Mouse (Mus musculus): ENCODE results near the gene Timm9. TPM values are rescaled to one million over a fixed set of nuclear protein-coding genes. Genes with fewer than 3 reads are reported as not detected.

Gene Timm9
- polyA plus RNA-seq (2012; rRNA removed), result 9.0 and 9.6 TPM in 2 replicates

DNA sequence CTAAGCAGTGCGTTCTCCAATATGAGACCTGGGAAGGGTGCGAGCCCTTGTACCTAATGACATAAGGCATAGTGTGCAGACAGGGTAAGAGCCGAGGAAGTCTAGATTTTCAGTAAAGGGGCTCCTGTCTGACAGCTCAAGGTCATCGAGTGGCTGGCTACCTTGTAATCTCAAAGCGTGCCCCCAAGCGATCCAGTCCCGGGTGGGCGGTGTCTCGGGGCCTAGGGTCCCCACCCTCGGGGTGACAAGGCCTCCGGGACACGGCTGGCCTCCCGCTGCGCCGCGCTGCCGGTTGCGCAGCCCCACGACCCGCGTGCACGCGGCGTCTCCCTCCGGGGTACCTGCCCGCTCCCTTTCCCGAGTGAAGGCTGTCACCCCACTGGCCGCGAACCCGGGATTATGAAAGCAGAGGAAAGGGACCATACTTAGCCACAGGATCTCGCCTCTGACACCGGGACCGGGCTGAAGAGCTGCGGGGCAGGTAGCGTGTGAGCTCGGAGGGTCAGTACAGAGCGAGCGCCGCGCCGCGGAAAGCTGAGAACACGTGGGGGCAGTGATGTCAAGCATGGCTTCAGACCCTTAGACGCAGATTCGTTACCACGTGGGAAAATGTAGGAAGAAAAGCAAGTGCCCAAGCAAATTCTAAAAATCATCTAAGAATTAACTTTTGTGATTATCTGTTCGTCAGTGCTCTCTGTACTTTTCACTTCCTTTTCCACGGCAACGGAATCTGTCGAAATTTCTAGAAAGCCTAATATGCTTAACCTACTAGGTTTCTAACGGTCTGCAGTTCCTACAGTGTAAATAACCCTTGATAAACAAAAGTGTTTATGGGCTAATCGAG is at the start of gene Timm9, which contains the start of gene 2700049A03Rik:
TSS of gene Timm9 (minus strand) at position 555 of the 844 bp plus-strand sequence.
TSS of gene 2700049A03Rik (plus strand) at position 719 of the 844 bp plus-strand sequence.
- TF ChIP-seq CTCF (IDR thresholded peaks at IDR 0.05; ENCODE audit: control insufficient read depth, insufficient read depth, insufficient replicate concordance, low read depth, low read length), result no peak
- peak; percentile 93 for TF ChIP-seq POLR2A (IDR thresholded peaks at IDR 0.05; ENCODE audit: control insufficient read depth, low read depth, low read length)
- peak within 1 kb of the TSS; percentile 91 for H3K27ac ChIP-seq (ENCODE audit: control insufficient read depth, insufficient read depth, low read depth, low read length)
- peaks cover 2% of the 10 kb centered on the region; the same call in 1 of the 2 replicates for H3K36me3 ChIP-seq (ENCODE audit: control insufficient read depth, insufficient read depth, low read length)
- H3K4me3 ChIP-seq (ENCODE audit: control insufficient read depth, low read depth, low read length), result peak within 1 kb of the TSS; percentile 93
- peaks cover 2% of the 10 kb centered on the region for H3K4me1 ChIP-seq (ENCODE audit: control insufficient read depth, insufficient read depth, low read length)
- no peaks in the 10 kb centered on the region for H3K27me3 ChIP-seq (ENCODE audit: control insufficient read depth, insufficient read depth, low read length)

DNA sequence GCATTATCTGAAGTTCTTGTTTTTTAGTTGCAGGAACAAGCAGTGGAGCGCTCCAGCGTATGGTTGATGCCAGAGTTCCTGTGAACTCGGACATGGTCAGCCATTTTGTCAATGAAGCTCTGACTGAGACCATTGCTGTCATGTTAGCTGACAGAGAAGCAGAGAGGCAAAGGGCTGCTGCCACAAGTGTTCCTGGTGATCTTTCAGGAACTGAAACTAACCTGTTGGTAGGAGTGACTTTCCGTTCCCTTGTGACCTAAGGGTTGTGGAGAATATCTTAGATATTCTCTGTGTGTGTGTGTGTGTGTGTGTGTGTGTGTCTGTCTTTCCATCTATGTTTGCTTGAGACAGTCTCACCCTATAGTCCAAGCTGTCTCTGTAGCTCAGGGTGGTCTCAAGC is 47.9 kb upstream of the Timm9 start:
- Histone ChIP-seq H3K4me3 (ENCODE audit: control insufficient read depth, low read depth, low read length) (no peak overlapping the region), H3K36me3 (ENCODE audit: control insufficient read depth, insufficient read depth, low read length) (peaks cover 1% of the 10 kb centered on the region; the same call in 1 of the 2 replicates), H3K27ac (ENCODE audit: control insufficient read depth, insufficient read depth, low read depth, low read length) (no peak overlapping the region), H3K4me1 (ENCODE audit: control insufficient read depth, insufficient read depth, low read length) (no peaks in the 10 kb centered on the region), H3K27me3 (ENCODE audit: control insufficient read depth, insufficient read depth, low read length) (no peaks in the 10 kb centered on the region)
- TF ChIP-seq POLR2A (IDR thresholded peaks at IDR 0.05; ENCODE audit: control insufficient read depth, low read depth, low read length) (no peak), CTCF (IDR thresholded peaks at IDR 0.05; ENCODE audit: control insufficient read depth, insufficient read depth, insufficient replicate concordance, low read depth, low read length) (no peak)

- Histone ChIP-seq H3K36me3 (ENCODE audit: control insufficient read depth, insufficient read depth, low read length) (no peaks in the 10 kb centered on the region; the same call in 1 of the 2 replicates), H3K27ac (ENCODE audit: control insufficient read depth, insufficient read depth, low read depth, low read length) (no peak overlapping the region)
- no peak for TF ChIP-seq POLR2A (IDR thresholded peaks at IDR 0.05; ENCODE audit: control insufficient read depth, low read depth, low read length)
- no peak for TF ChIP-seq CTCF (IDR thresholded peaks at IDR 0.05; ENCODE audit: control insufficient read depth, insufficient read depth, insufficient replicate concordance, low read depth, low read length)
Observed at GRCm38 (mm10) chr12:71183736-71184135, 47.3 kb upstream of the Timm9 start.

GRCm38 (mm10) chr12:71169911-71170310 is 33.4 kb upstream of the Timm9 start:
- Histone ChIP-seq H3K36me3 (ENCODE audit: control insufficient read depth, insufficient read depth, low read length) (peaks cover 4% of the 10 kb centered on the region), H3K4me3 (ENCODE audit: control insufficient read depth, low read depth, low read length) (no peak overlapping the region), H3K4me1 (ENCODE audit: control insufficient read depth, insufficient read depth, low read length) (no peaks in the 10 kb centered on the region), H3K27me3 (ENCODE audit: control insufficient read depth, insufficient read depth, low read length) (no peaks in the 10 kb centered on the region), H3K27ac (ENCODE audit: control insufficient read depth, insufficient read depth, low read depth, low read length) (no peak overlapping the region)
- TF ChIP-seq POLR2A (IDR thresholded peaks at IDR 0.05; ENCODE audit: control insufficient read depth, low read depth, low read length) (no peak), CTCF (IDR thresholded peaks at IDR 0.05; ENCODE audit: control insufficient read depth, insufficient read depth, insufficient replicate concordance, low read depth, low read length) (no peak)

More at GRCm38 (mm10) chr12:71183736-71184135, 47.3 kb upstream of the Timm9 start:
- no peaks in the 10 kb centered on the region for H3K4me1 ChIP-seq (ENCODE audit: control insufficient read depth, insufficient read depth, low read length)
- H3K27me3 ChIP-seq (ENCODE audit: control insufficient read depth, insufficient read depth, low read length), result no peaks in the 10 kb centered on the region
- H3K4me3 ChIP-seq (ENCODE audit: control insufficient read depth, low read depth, low read length), result no peak overlapping the region

- no peaks in the 10 kb centered on the region for H3K27me3 ChIP-seq (ENCODE audit: control insufficient read depth, insufficient read depth, low read length)
- H3K4me3 ChIP-seq (ENCODE audit: control insufficient read depth, low read depth, low read length), result no peak overlapping the region
- H3K4me1 ChIP-seq (ENCODE audit: control insufficient read depth, insufficient read depth, low read length), result no peaks in the 10 kb centered on the region
- H3K27ac ChIP-seq (ENCODE audit: control insufficient read depth, insufficient read depth, low read depth, low read length), result no peak overlapping the region
- TF ChIP-seq CTCF (IDR thresholded peaks at IDR 0.05; ENCODE audit: control insufficient read depth, insufficient read depth, insufficient replicate concordance, low read depth, low read length) (no peak), POLR2A (IDR thresholded peaks at IDR 0.05; ENCODE audit: control insufficient read depth, low read depth, low read length) (no peak)
- H3K36me3 ChIP-seq (ENCODE audit: control insufficient read depth, insufficient read depth, low read length), result peaks cover 2% of the 10 kb centered on the region
Observed at GRCm38 (mm10) chr12:71164410-71164809, 27.9 kb upstream of the Timm9 start.

DNA sequence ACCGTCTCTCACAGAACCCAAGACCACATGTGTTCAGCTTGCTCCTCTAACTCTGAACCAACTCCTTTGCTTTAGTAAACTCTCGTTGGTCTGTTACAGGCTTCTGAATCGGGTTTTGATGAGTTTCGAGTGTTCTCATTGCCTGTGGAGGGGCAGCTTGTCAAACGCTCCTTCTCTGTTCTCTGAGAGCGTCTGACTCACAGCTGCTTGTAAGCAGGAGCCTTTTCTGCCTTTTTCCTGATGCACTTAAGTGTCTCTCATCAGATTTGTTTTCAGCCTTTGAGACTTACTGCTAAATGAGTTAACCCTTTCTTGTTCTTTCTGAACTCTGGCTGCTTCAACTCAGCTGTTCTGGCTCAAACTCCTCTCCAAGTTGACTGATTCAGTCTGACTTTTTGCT is 21.5 kb upstream of the Timm9 start:
- Histone ChIP-seq H3K27ac (ENCODE audit: control insufficient read depth, insufficient read depth, low read depth, low read length) (no peak overlapping the region), H3K4me1 (ENCODE audit: control insufficient read depth, insufficient read depth, low read length) (no peaks in the 10 kb centered on the region), H3K36me3 (ENCODE audit: control insufficient read depth, insufficient read depth, low read length) (peaks cover 1% of the 10 kb centered on the region; the same call in 1 of the 2 replicates), H3K27me3 (ENCODE audit: control insufficient read depth, insufficient read depth, low read length) (no peaks in the 10 kb centered on the region), H3K4me3 (ENCODE audit: control insufficient read depth, low read depth, low read length) (no peak overlapping the region)
- TF ChIP-seq CTCF (IDR thresholded peaks at IDR 0.05; ENCODE audit: control insufficient read depth, insufficient read depth, insufficient replicate concordance, low read depth, low read length) (no peak), POLR2A (IDR thresholded peaks at IDR 0.05; ENCODE audit: control insufficient read depth, low read depth, low read length) (no peak)

- no peak overlapping the region for H3K27ac ChIP-seq (ENCODE audit: control insufficient read depth, insufficient read depth, low read depth, low read length)
- TF ChIP-seq POLR2A (IDR thresholded peaks at IDR 0.05; ENCODE audit: control insufficient read depth, low read depth, low read length), result no peak
- no peak for TF ChIP-seq CTCF (IDR thresholded peaks at IDR 0.05; ENCODE audit: control insufficient read depth, insufficient read depth, insufficient replicate concordance, low read depth, low read length)
- H3K36me3 ChIP-seq (ENCODE audit: control insufficient read depth, insufficient read depth, low read length), result peaks cover 1% of the 10 kb centered on the region; the same call in 1 of the 2 replicates
- H3K27me3 ChIP-seq (ENCODE audit: control insufficient read depth, insufficient read depth, low read length), result no peaks in the 10 kb centered on the region
- no peak overlapping the region for H3K4me3 ChIP-seq (ENCODE audit: control insufficient read depth, low read depth, low read length)
- no peaks in the 10 kb centered on the region for H3K4me1 ChIP-seq (ENCODE audit: control insufficient read depth, insufficient read depth, low read length)
Observed at GRCm38 (mm10) chr12:71154979-71155378, 18.5 kb upstream of the Timm9 start.

Measured in testis, adult 2 months (tissue).